In genomic region chr3:95228894-95229780, GRCm38 (mm10) we compare ENCODE assay signal across 8 mouse cellular contexts. TPM values are rescaled to one million over a fixed set of nuclear protein-coding genes. Genes with fewer than 3 reads are reported as not detected.
DNase-seq lines count a peak whose midpoint lies in the region; ATAC-seq and TF ChIP-seq lines count a peak whose summit lies in the region.

No protein-coding gene starts in this region.

- no peaks in the 10 kb centered on the region for H3K27me3 ChIP-seq in cerebellum, adult 2 months (ENCODE audit: control insufficient read depth, insufficient read depth, low read length)
- no peaks in the 10 kb centered on the region for H3K27me3 ChIP-seq in limb, embryonic 15.5 days

- H3K4me3 ChIP-seq in cerebellum, adult 2 months (replicated peaks; ENCODE audit: insufficient read depth, low read depth, low read length), result peak overlapping the region; percentile 72
- H3K4me3 ChIP-seq in limb, embryonic 15.5 days, result peak overlapping the region; percentile 90

- peaks cover 36% of the 10 kb centered on the region for H3K36me3 ChIP-seq in limb, embryonic 15.5 days

- peak; percentile 95 for DNase-seq in heart, adult 11 months
- no peak for DNase-seq in heart, postnatal 25 days (ENCODE audit: low spot score)
- DNase-seq in cerebellum, adult 2 months, result peak; percentile 53 to 63
- peak; percentile 65 to 80 for DNase-seq in frontal cortex, postnatal 36 days (ENCODE audit: low spot score in 2 of 2)
- peak; percentile 45 to 61 for DNase-seq in kidney, adult 8-10 months
- peak; percentile 52 for DNase-seq in naive thymus-derived CD4-positive, alpha-beta T cell, adult 2 months (ENCODE audit: low read depth)
- DNase-seq in testis, postnatal 10 days (ENCODE audit: low spot score), result peak; percentile 55

- intact Hi-C loops in heart, postnatal 25 days (cut with DNase I), result loop anchor here (1.0 kb wide), 1 partner anchor 12 kb away; the partner anchor contains the start of gene Gabpb2

- no peak for TF ChIP-seq CTCF in cerebellum, adult 2 months (IDR thresholded peaks at IDR 0.05; ENCODE audit: borderline replicate concordance, insufficient read depth, low read depth, low read length)

- H3K9me3 ChIP-seq in limb, embryonic 15.5 days, result no peaks in the 10 kb centered on the region

- ATAC-seq in limb, embryonic 15.5 days (ENCODE audit: insufficient number of reproducible peaks, low FRiP score, low TSS enrichment, low read depth), result 0 out of 2 replicates have a peak, but pooled peaks have one; percentile 4

- peak overlapping the region; percentile 64 for H3K4me2 ChIP-seq in limb, embryonic 15.5 days

- peak overlapping the region; percentile 94 for H3K9ac ChIP-seq in limb, embryonic 15.5 days

- no peak for TF ChIP-seq POLR2A in cerebellum, adult 2 months (IDR thresholded peaks at IDR 0.05; ENCODE audit: borderline replicate concordance, insufficient read depth, low read length)

- 1% methylated on average over 43 of the region's 43 CpGs for WGBS in cerebellum, adult 2 months
- under 1% methylated on average over 43 of the region's 43 CpGs for WGBS in limb, embryonic 15.5 days

- H3K27ac ChIP-seq in cerebellum, adult 2 months (ENCODE audit: insufficient read depth, low read length), result peak overlapping the region; percentile 52
- H3K27ac ChIP-seq in limb, embryonic 15.5 days, result peak overlapping the region; percentile 97

- peaks cover 19% of the 10 kb centered on the region for H3K4me1 ChIP-seq in cerebellum, adult 2 months (ENCODE audit: control insufficient read depth, insufficient read depth, low read length)
- H3K4me1 ChIP-seq in limb, embryonic 15.5 days, result peaks cover 33% of the 10 kb centered on the region

RNA-seq across cellular contexts. Expression of gene Cdc42se1, which starts 0.6 kb away (rescaled TPM):
- 10 to 100 TPM; 19.9 to 26.0 TPM for total RNA-seq in heart, postnatal 25 days (2021)
- polyA plus RNA-seq in cerebellum, adult 2 months (2012; rRNA removed), result 74.0 and 75.0 TPM in 2 replicates
- polyA plus RNA-seq in limb, embryonic 15.5 days (2015; fragmentation: Nextera tagmentation; extraction: Ambion mirVana), result 114 TPM in 2 replicates

RNA-seq across cellular contexts. Expression of gene Mllt11, which starts 2.8 kb away (rescaled TPM):
- 1 to 10 TPM; 6.6 to 7.5 TPM for total RNA-seq in heart, postnatal 25 days (2021)
- polyA plus RNA-seq in cerebellum, adult 2 months (2012; rRNA removed), result 339 and 352 TPM in 2 replicates
- 11.5 and 15.5 TPM in 2 replicates for polyA plus RNA-seq in limb, embryonic 15.5 days (2015; fragmentation: Nextera tagmentation; extraction: Ambion mirVana)

RNA-seq across cellular contexts. Expression of gene Gabpb2, which starts 11.4 kb away (rescaled TPM):
- 10 to 100 TPM; 12.7 to 14.1 TPM for total RNA-seq in heart, postnatal 25 days (2021)
- 30.6 and 34.0 TPM in 2 replicates for polyA plus RNA-seq in cerebellum, adult 2 months (2012; rRNA removed)
- 8.6 and 10.4 TPM in 2 replicates for polyA plus RNA-seq in limb, embryonic 15.5 days (2015; fragmentation: Nextera tagmentation; extraction: Ambion mirVana)

RNA-seq across cellular contexts. Expression of gene Gm128, which starts 12.3 kb away (rescaled TPM):
- total RNA-seq in heart, postnatal 25 days (2021), result not detected
- polyA plus RNA-seq in cerebellum, adult 2 months (2012; rRNA removed), result 0.75 and 0.90 TPM in 2 replicates
- 0.53 and 0.76 TPM in 2 replicates for polyA plus RNA-seq in limb, embryonic 15.5 days (2015; fragmentation: Nextera tagmentation; extraction: Ambion mirVana)

RNA-seq across cellular contexts. Expression of gene Bnipl, which starts 21.9 kb away (rescaled TPM):
- not detected for total RNA-seq in heart, postnatal 25 days (2021)
- 1.8 and 1.9 TPM in 2 replicates for polyA plus RNA-seq in cerebellum, adult 2 months (2012; rRNA removed)
- polyA plus RNA-seq in limb, embryonic 15.5 days (2015; fragmentation: Nextera tagmentation; extraction: Ambion mirVana), result 15.6 and 17.2 TPM in 2 replicates

Comparison
In these comparisons a context has a peak if more than half of its experiments do, and no peak if none do; other contexts are left out.
1. RNA of gene Mllt11, which starts 2.8 kb away (polyA plus RNA-seq): 339 to 352 TPM in cerebellum, adult 2 months; 11.5 to 15.5 TPM in limb, embryonic 15.5 days; every median in the first group is over 10 times any median in the second.